Mouse (Mus musculus) hindbrain, embryonic 15.5 days (tissue): Measurements from ENCODE around the gene Arpc2. TPM values are rescaled to one million over a fixed set of nuclear protein-coding genes. Genes with fewer than 3 reads are reported as not detected.
A peak's percentile ranks its signal among the peaks of the same experiment; 100 is the strongest.

Experiments used
- ATAC-seq: fragments of 200-750 bp; cut with Nextera tagmentation; 2 replicates; pipeline ENCODE4 v1.8.0; 2017; ENCODE audit warnings: low read depth, moderate number of reproducible peaks, moderate TSS enrichment; ENCODE audit not compliant: low FRiP score
- H3K27ac ChIP-seq: fragments of 300-500 bp; sonication (generic); replicated peaks from 2 replicates; pipeline ENCODE4 v1.5.1; 2015; ENCODE audit warnings: mild to moderate bottlenecking, inconsistent platforms
- H3K27me3 ChIP-seq: fragments of 300-500 bp; sonication (generic); 2 replicates; pipeline ENCODE4 v1.6.1; 2015; ENCODE audit warnings: control low read depth, inconsistent platforms
- H3K36me3 ChIP-seq: fragments of 300-500 bp; sonication (generic); 2 replicates; pipeline ENCODE4 v1.6.1; 2015; ENCODE audit warnings: control low read depth, inconsistent platforms
- H3K4me1 ChIP-seq: fragments of 300-500 bp; sonication (generic); replicated peaks from 2 replicates; pipeline ENCODE4 v1.6.1; 2015; ENCODE audit warnings: control low read depth, inconsistent platforms
- H3K4me2 ChIP-seq: fragments of 300-500 bp; sonication (generic); 2 replicates; pipeline ENCODE4 v1.6.1; 2015; ENCODE audit warnings: moderate library complexity, mild to moderate bottlenecking, inconsistent platforms
- H3K4me3 ChIP-seq: fragments of 300-500 bp; sonication (generic); 2 replicates; pipeline ENCODE4 v1.5.1; 2015; ENCODE audit warnings: mild to moderate bottlenecking, inconsistent platforms
- H3K9ac ChIP-seq: fragments of 300-500 bp; sonication (generic); 2 replicates; pipeline ENCODE4 v1.6.1; 2015; ENCODE audit warnings: inconsistent platforms
- H3K9me3 ChIP-seq: fragments of 300-500 bp; sonication (generic); 2 replicates; pipeline ENCODE4 v1.6.1; 2016; ENCODE audit warnings: control low read depth, inconsistent platforms
- WGBS: fragments of 180-500 bp; shearing (Covaris S2); methylation state at CpG from one replicate; pipeline ENCODE4 v1.1.7; 2015; 5-methylcytosine and 5-hydroxymethylcytosine counted together
- microRNA counts: library from miRNA; unstranded; fragments of <30 nt; microRNA quantifications from one replicate; lab custom pipeline; 2016
- microRNA-seq: library from miRNA; unstranded; fragments of <30 nt; microRNA quantifications from one replicate; pipeline ENCODE4, GENCODE M21; 2016
- polyA plus RNA-seq: library from polyadenylated mRNA; unstranded; fragments of >200 nt; fragmentation: Nextera tagmentation; extraction: Ambion mirVana; gene quantifications from 2 replicates; pipeline ENCODE4 v1.2.1, GENCODE M21; 2015

Gene Arpc2
- polyA plus RNA-seq, 1 experiment from 2014 or later = 397 TPM

DNA sequence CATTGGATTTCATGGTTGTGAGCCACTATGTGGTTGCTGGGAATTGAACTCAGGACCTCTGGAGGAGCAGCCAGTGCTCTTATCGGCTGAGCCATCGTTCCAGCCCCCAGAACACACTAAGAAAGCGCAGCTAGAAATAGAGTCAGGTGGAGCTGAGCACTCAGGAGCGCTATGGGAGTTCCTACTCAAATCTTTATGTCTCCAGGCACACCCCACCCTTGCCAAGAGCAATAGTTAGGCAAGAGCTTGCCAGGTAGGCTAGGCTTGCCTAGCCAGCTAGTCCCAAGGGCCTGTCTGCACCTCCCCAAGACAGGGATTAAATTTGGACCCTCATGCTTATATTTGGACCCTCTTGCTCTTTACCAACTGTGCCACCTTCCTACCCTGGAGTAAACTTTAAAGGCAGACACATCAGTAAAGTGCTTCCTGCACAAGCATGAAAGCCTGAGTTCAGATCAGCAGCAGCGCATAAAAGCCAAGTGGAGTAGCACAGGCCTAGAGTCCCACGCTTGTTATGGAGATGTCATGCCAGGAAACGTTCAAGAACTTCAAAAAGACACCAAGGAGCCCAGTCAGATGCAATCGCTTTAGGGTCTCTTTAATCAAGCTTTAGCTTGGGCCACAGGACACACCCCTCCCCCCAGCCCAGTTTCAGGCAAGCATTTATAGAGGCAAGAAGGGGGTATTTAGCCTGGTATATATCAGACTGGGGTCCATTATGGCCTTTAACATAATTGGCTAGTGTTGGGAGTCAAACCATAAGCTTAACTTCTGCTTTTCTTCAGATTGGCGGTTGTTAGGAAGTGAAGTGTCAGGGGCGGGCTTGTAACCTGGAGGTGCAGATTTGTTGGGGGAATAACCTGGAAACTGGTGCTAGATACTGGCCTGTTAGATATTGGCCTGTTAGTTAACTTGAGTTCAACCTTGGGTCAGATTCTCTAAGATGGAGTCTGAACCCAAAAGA is 72.4 kb downstream of the Arpc2 start:
- H3K36me3 ChIP-seq = no peaks in the 10 kb centered on the region
- H3K27ac ChIP-seq = no peak overlapping the region
- WGBS = 80% methylated on average over 10 of the region's 10 CpGs
- H3K4me3 ChIP-seq = no peak overlapping the region
- peaks cover 7% of the 10 kb centered on the region; the same call in 1 of the 2 replicates for H3K27me3 ChIP-seq
- no peaks in the 10 kb centered on the region for H3K9me3 ChIP-seq
- no peak overlapping the region for H3K9ac ChIP-seq
- no peak for ATAC-seq
- peaks cover 9% of the 10 kb centered on the region for H3K4me1 ChIP-seq
- no peak overlapping the region for H3K4me2 ChIP-seq

- Histone ChIP-seq H3K9me3 (no peaks in the 10 kb centered on the region), H3K27ac (no peak overlapping the region), H3K36me3 (no peaks in the 10 kb centered on the region), H3K4me1 (no peaks in the 10 kb centered on the region), H3K9ac (no peak overlapping the region), H3K27me3 (no peaks in the 10 kb centered on the region), H3K4me3 (no peak overlapping the region), H3K4me2 (no peak overlapping the region)
- ATAC-seq = no peak
- 62% methylated on average over 3 of the region's 3 CpGs for whole genome bisulfite sequencing
Observed at GRCm38 (mm10) chr1:74309767-74310166, 73.9 kb downstream of the Arpc2 start.

GRCm38 (mm10) chr1:74313049-74313692 is 77.3 kb downstream of the Arpc2 start:
- Histone ChIP-seq H3K4me3 (no peak overlapping the region), H3K4me1 (no peaks in the 10 kb centered on the region), H3K27ac (no peak overlapping the region), H3K36me3 (no peaks in the 10 kb centered on the region), H3K9ac (no peak overlapping the region), H3K9me3 (no peaks in the 10 kb centered on the region), H3K4me2 (no peak overlapping the region), H3K27me3 (no peaks in the 10 kb centered on the region)
- 7% methylated on average over 3 of the region's 3 CpGs for WGBS
- ATAC-seq = peak; percentile 62; the same call in 1 of the 2 replicates

DNA sequence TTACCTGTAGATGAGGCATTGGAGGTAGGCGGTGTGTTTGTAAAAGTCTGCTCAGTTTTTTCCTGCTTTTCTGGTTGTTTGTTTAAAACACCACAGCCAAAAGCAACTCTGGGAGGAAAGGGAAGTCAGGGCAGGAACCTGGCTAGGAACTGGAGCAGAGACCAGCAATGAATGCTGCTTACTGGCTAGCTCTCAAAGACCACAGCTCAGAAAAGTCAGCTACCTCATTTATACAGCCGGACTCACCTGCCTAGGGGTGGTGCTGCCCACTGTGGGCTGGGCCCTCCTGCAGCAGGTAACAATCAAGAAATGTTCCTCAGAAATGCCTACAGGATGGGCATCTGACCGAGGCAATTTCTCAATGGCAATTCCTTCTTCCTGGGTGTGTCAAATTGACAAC is 78.9 kb downstream of the Arpc2 start:
- Histone ChIP-seq H3K9me3 (no peaks in the 10 kb centered on the region), H3K9ac (no peak overlapping the region), H3K4me1 (no peaks in the 10 kb centered on the region), H3K4me3 (no peak overlapping the region), H3K27me3 (no peaks in the 10 kb centered on the region), H3K4me2 (no peak overlapping the region), H3K36me3 (no peaks in the 10 kb centered on the region), H3K27ac (no peak overlapping the region)
- no peak for ATAC-seq
- WGBS = 93% methylated on average over 3 of the region's 3 CpGs

DNA sequence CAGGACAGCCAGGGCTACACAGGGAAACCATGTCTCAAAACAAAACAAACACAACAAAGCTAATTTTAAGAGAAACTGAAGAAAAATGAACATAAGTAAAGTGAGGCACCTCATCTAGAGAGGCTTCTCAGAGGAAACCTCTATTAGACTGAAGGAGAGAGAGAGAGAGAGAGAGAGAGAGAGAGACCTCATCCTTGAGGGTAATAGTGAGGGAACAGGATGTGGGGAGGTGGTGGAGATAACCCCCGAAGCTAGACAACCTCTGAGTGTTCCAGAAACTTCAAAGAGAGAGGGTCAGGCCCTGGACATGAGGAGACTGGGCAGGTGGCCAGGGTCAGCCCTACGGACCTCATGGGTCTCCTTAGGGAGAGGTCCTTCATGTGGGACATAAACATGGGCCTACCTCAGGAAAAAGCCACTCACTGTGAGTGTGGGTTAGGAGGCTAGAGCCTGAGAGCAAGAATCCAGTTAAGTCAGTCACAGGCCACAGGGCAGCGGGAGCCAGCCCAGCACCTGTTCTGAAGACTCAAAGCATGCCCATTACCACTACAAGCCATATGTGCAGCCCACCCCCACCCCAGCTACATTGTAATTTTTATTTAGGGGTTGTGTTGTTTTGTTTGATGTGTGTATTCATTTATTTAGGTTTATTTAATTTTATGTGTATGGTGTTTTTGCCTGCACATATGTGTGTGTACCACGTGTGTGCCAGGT is 80.4 kb downstream of the Arpc2 start:
- H3K36me3 ChIP-seq = no peaks in the 10 kb centered on the region
- no peak overlapping the region for H3K27ac ChIP-seq
- H3K9ac ChIP-seq = no peak overlapping the region
- no peaks in the 10 kb centered on the region for H3K9me3 ChIP-seq
- H3K4me1 ChIP-seq = no peaks in the 10 kb centered on the region
- 83% methylated on average over 4 of the region's 4 CpGs for WGBS
- no peak overlapping the region for H3K4me3 ChIP-seq
- no peak overlapping the region for H3K4me2 ChIP-seq
- no peak for ATAC-seq
- H3K27me3 ChIP-seq = no peaks in the 10 kb centered on the region

MicroRNA genes within 50 kb of the gene (microRNA counts, 519-probe panel; counts per million panel counts)
- microRNA mmu-miR-1928 (lab: Ali Mortazavi, UCI) = 1,775 counts per million, percentile 13 among the panel's probes with 10 or more counts

Small RNAs within 50 kb of the gene (microRNA-seq; reads per million reads assigned to microRNA genes)
- gene Mir1928 = not detected

Other genes starting within 250 kb of the Arpc2 start
- 13.5 and 14.0 TPM in 2 replicates for gene Tns1, start 111.6 kb upstream of the Arpc2 start, polyA plus RNA-seq
- gene Rufy4, start 110.5 kb upstream of the Arpc2 start, polyA plus RNA-seq = 0.24 and 0.30 TPM in 2 replicates
- gene Cxcr2, start 82.1 kb upstream of the Arpc2 start, polyA plus RNA-seq = 0.05 and 0.12 TPM in 2 replicates
- gene Cxcr1, start 41.5 kb upstream of the Arpc2 start, polyA plus RNA-seq = not detected in 2 replicates
- gene Gpbar1, start 42.5 kb downstream of the Arpc2 start, polyA plus RNA-seq = not detected in 2 replicates
- 212 and 217 TPM in 2 replicates for gene Aamp, start 48.7 kb downstream of the Arpc2 start, polyA plus RNA-seq
- 137 and 144 TPM in 2 replicates for gene Pnkd, start 48.8 kb downstream of the Arpc2 start, polyA plus RNA-seq
- gene Tmbim1, start 69.5 kb downstream of the Arpc2 start, polyA plus RNA-seq = 11.1 and 11.5 TPM in 2 replicates
- gene Catip, start 126.0 kb downstream of the Arpc2 start, polyA plus RNA-seq = 1.1 and 2.4 TPM in 2 replicates
- 2.9 and 3.4 TPM in 2 replicates for gene Slc11a1, start 139.1 kb downstream of the Arpc2 start, polyA plus RNA-seq
- gene Ctdsp1, start 155.4 kb downstream of the Arpc2 start, polyA plus RNA-seq = 19.3 and 19.5 TPM in 2 replicates
- 0.12 and 0.24 TPM in 2 replicates for gene Vil1, start 173.3 kb downstream of the Arpc2 start, polyA plus RNA-seq